Mouse (Mus musculus) inflammation-experienced regulatory T-cells (primary cell): ENCODE data around the gene Gm5148. TPM values are rescaled to one million over a fixed set of nuclear protein-coding genes. Genes with fewer than 3 reads are reported as not detected.

Source experiments
- polyA plus RNA-seq, 2 experiments: library from polyadenylated mRNA; unstranded; fragments of 100-300 nt; shearing (Covaris generic); gene quantifications; one replicate each; pipeline ENCODE4 v1.2.1; 2017

The Gm5148 gene
- 1 to 10 TPM; 2.1 to 3.0 TPM for polyA plus RNA-seq

DNA sequence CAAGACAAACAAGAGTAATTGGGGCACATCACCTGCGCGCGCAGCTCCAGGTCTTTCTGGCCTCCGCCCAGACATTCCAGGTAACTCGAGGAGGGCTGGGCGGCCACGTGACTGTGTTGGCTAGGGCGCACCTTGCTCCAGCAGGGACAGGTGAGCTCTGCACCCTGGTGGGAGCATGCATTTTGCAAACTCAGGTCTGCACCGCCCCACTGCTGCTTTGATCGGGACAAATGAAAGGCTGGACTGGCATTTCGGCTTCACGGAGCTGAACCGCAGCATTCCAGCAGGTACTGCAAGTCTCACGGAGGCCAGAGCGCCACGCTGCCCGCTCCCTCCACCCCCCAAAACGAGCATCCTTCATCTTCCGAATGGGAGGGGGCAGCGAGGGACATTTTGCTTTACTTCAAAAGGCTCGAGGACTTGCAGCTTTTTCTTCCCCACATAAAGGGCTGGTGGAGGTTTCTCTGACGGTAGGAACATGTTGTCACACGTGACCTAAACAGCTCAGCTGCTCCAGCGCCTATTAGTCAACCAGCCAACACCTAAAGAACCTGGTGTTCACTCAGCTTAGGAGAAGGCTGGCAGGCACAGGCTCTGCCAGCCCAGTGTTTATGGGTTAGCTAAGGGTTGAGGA lies at the start of gene Gm5148:
Gm5148 (minus strand) TSS at position 320 of the 634 bp plus-strand sequence.

Other genes with a start within 250 kb of the Gm5148 start
- gene Spry1, start 84.5 kb downstream of the Gm5148 start, polyA plus RNA-seq, result 10 to 100 TPM; 24.4 to 39.5 TPM